Mouse (Mus musculus) thymus, postnatal 10 days (tissue): Measurements from ENCODE around the gene Evi5.

Source experiments
- DNase-seq, 2 experiments: peaks; one replicate each; pipeline ENCODE4 v3.0.0; 2021; ENCODE audit warnings: low spot score in 2 of 2

Gene Evi5

GRCm38 (mm10) chr5:107807496-107807895, 67.4 kb downstream of the Evi5 start:
- no peak for DNase-seq

- DNase-seq, result no peak
Observed at GRCm38 (mm10) chr5:107802621-107803020, 72.3 kb downstream of the Evi5 start.

- no peak for DNase-seq
Observed at GRCm38 (mm10) chr5:107801234-107801633, 73.7 kb downstream of the Evi5 start.

GRCm38 (mm10) chr5:107798290-107798689, 76.6 kb downstream of the Evi5 start:
- DNase-seq, result no peak

GRCm38 (mm10) chr5:107793927-107794326, 81.0 kb downstream of the Evi5 start:
- peak in 1 of 2 experiments; percentile 40 for DNase-seq

- DNase-seq, result no peak
Observed at GRCm38 (mm10) chr5:107793258-107793657, 81.6 kb downstream of the Evi5 start.

- no peak for DNase-seq
Observed at GRCm38 (mm10) chr5:107792516-107792915, 82.4 kb downstream of the Evi5 start.

GRCm38 (mm10) chr5:107791966-107792365, 82.9 kb downstream of the Evi5 start:
- DNase-seq, result no peak

GRCm38 (mm10) chr5:107789492-107789891, 85.4 kb downstream of the Evi5 start:
- peak in 1 of 2 experiments; percentile 13 for DNase-seq

GRCm38 (mm10) chr5:107787682-107788443, 87.0 kb downstream of the Evi5 start:
- DNase-seq, result no peak

GRCm38 (mm10) chr5:107782360-107782759, 92.5 kb downstream of the Evi5 start:
- no peak for DNase-seq

GRCm38 (mm10) chr5:107778763-107779162, 96.1 kb downstream of the Evi5 start:
- no peak for DNase-seq

GRCm38 (mm10) chr5:107777545-107777830, 97.4 kb downstream of the Evi5 start:
- DNase-seq, result no peak

- DNase-seq, result no peak
Observed at GRCm38 (mm10) chr5:107776777-107777544, 97.9 kb downstream of the Evi5 start.

GRCm38 (mm10) chr5:107775875-107776274, 99.0 kb downstream of the Evi5 start:
- DNase-seq, result no peak

GRCm38 (mm10) chr5:107772049-107772448, 102.9 kb downstream of the Evi5 start:
- DNase-seq, result no peak

- DNase-seq, result no peak
Observed at GRCm38 (mm10) chr5:107768224-107768623, 106.7 kb downstream of the Evi5 start.

- DNase-seq, result no peak
Observed at GRCm38 (mm10) chr5:107765946-107766345, 109.0 kb downstream of the Evi5 start.

GRCm38 (mm10) chr5:107764486-107764885, 110.4 kb downstream of the Evi5 start:
- no peak for DNase-seq

GRCm38 (mm10) chr5:107763674-107764073, 111.2 kb downstream of the Evi5 start:
- DNase-seq, result no peak

GRCm38 (mm10) chr5:107759121-107759520, 115.8 kb downstream of the Evi5 start:
- no peak for DNase-seq

GRCm38 (mm10) chr5:107756072-107756471, 118.8 kb downstream of the Evi5 start:
- no peak for DNase-seq

- DNase-seq, result no peak
Observed at GRCm38 (mm10) chr5:107754740-107755139, 120.2 kb downstream of the Evi5 start.
